Mouse (Mus musculus) fibroblast of lung, adult 2 months (primary cell): Measurements from ENCODE around the gene Hey2.

Source experiments
- DNase-seq: peaks from one replicate; pipeline ENCODE4 v3.0.0-alpha.2; 2011; ENCODE audit warnings: low read depth

Gene Hey2

GRCm38 (mm10) chr10:30842643-30843437 lies at the start of gene Hey2:
Gene Hey2, minus strand, starts transcription at chr10:30842801.
- peak; percentile 74 for DNase-seq

- DNase-seq: no peak
These were observed 40.6 kb upstream of the Hey2 start for GRCm38 (mm10) chr10:30883085-30883760.

DNA sequence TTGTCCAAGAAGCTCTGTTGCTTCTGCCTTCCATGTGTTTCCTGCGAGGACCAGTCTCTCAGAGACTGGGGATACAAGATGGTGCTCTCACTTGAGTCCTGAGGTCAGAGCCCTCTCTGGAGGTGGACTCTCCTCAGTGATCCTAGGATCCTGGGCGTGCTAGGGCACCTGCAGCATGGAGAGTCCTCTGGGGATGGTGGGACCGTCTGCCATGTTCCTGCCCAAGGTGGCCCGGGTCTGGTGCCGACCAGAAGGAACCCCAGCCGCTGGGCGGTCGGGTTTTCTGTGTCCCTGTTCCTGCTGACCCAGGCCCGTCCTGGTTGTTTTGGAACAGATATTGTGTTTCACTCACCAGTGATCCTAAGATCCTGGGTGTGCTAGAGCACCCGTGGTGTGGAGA lies 38.5 kb upstream of the Hey2 start:
- no peak for DNase-seq

GRCm38 (mm10) chr10:30845101-30845825 lies 2.7 kb upstream of the Hey2 start:
- no peak for DNase-seq

DNA sequence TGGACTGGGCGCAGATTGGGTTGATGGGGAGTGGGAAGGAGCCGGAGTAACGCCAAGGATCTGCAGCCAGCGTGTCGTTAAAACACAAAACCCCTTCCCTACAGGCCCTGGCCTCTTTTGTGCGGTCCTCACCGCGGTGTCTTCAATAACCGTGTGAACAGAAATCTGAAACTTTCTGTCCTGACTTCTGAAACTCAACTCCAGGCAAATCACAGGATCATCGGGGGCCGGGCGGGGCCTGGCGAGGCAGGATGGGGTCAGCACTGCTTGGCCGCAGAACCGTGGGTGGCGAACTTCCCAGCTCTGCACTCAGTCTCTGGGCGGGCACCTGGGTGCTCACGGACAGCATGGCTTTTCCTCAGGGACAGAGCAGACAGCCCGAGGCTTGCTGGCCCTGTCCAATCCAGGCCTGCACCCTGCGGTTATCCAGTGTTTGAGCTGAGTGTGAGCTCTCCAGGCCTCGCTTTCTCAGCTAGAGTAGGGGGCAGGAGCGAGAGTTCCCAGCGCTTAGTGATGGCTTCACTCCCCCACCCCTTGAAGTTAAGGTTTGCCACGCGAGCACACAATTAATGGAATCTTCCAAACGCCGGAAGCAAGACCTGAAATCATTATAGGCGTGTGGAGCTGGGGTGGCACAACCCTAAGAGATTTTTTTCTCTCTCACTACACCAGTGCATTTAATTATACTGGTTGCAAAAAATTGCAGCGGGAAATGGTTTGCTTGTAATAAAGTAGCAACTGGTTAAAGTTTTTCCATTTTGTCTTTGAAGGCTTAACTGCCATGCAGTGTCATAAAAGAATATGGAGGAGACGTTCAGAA lies 1.8 kb upstream of the Hey2 start:
- no peak for DNase-seq

GRCm38 (mm10) chr10:30843438-30844190 lies 1.0 kb upstream of the Hey2 start:
- DNase-seq: no peak

DNA sequence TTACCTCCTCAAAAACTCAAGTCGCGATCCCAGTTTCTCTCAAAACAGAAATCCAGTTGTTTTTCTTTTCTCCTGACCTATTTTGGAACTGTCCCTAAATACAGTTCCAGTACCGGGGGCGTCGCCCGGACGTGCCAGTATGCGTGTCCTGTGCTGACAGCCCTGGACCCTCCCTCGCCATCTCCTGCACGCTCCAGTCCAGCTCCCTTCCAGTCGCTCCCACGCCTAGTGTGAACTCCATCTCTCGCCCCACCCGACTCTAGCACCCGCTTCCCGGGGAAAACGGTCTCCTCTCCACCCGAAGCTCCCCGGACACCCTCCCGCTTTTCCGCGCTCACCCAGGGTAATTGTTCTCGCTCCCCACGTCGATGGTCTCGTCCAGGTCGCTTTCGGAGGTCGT lies 373 bp downstream of the Hey2 start:
- DNase-seq: no peak

GRCm38 (mm10) chr10:30840824-30841223 lies 1.8 kb downstream of the Hey2 start:
- no peak for DNase-seq

GRCm38 (mm10) chr10:30838188-30838587 lies 4.4 kb downstream of the Hey2 start:
- no peak for DNase-seq

- DNase-seq: no peak
These were observed 17.6 kb downstream of the Hey2 start for GRCm38 (mm10) chr10:30825049-30825448.

- peak; percentile 67 for DNase-seq
These were observed 31.7 kb downstream of the Hey2 start for GRCm38 (mm10) chr10:30810967-30811293.

DNA sequence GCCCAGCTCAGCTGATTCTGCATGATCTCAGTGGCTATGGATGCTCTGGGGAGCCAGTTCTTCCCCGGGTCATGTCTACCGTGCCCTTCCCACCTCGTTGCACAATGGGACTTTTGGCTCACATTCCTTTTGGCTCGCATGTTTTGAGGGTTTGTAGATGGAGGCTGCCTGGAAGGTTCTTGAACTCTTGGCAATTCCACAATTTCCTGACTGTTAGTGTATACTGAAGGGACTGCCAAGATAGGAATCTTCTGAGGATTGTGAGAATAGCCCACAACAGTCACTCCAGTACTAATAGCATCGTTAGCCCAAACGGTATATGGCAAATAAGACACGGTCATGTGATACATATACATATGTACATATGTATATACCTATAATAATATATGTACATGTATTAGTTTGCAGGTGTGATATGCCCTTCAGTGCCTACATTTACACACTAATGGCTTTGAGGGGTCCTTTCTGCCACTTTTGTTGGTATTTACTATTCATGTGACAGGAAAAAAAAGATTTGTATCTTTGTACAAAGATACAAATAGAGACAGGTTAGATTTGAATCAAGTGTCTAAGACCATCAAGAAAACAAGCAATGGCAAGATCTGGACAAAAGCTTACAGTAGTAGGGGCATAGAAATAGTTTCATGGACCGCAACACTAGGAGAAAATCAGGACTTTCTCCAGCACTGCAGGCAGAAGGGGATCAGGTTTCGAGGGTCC lies 32.2 kb downstream of the Hey2 start:
- DNase-seq: peak; percentile 49

- no peak for DNase-seq
These were observed 38.9 kb downstream of the Hey2 start for GRCm38 (mm10) chr10:30803587-30804253.

- DNase-seq: no peak
These were observed 39.7 kb downstream of the Hey2 start, which contains the start of gene Ncoa7 for GRCm38 (mm10) chr10:30802681-30803586. Gene Ncoa7, minus strand, starts transcription at chr10:30803326.

- no peak for DNase-seq
These were observed 40.6 kb downstream of the Hey2 start for GRCm38 (mm10) chr10:30802033-30802432.

- no peak for DNase-seq
These were observed 42.7 kb downstream of the Hey2 start for GRCm38 (mm10) chr10:30799713-30800450.

DNA sequence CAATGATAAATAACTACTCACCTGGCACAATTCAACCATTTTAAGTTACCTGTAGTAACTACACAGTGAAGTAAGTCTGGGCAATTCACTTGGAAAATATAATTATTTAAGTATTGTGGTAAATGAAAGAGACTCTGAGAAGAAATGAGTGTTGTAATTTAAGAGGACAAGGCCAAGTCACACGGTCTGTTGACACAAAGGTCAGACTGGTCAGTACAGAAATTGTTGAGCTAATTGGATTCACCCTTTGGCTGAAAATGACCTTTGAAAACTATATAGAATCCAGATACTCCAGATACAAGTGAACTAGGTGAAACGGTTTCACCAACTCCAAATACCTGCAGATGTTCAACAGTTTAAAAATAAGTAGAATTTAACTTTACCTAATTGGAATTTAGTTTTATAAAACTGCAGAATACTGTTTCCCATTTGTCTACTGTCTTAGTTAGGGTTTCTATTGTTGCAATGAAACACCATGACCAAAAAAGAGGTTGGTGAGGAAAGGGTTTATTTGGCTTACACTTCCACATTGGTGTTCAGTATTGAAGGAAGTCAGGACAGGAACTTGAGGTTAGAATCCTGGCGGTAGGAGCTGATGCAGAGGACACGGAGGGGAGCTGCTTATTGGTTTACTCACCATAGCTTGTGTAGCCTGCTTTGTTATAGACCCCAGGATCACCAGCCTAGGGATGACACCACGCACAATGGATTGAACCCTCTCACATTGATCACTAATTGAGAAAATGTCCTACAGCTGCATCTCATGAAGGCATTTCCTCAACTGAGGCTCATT lies 45.9 kb downstream of the Hey2 start:
- DNase-seq: no peak
